In genomic region chr11:97572895-97573480, GRCm38 (mm10) we compare ENCODE assay signal across 10 mouse cellular contexts. TPM values are rescaled to one million over a fixed set of nuclear protein-coding genes. Genes with fewer than 3 reads are reported as not detected.
A peak's percentile ranks its signal among the peaks of the same experiment; 100 is the strongest.
DNase-seq lines count a peak whose midpoint lies in the region; ATAC-seq and TF ChIP-seq lines count a peak whose summit lies in the region.
"Had no signal": no experiment of that assay in that cellular context is flagged by ENCODE, and none has a peak within 500 bp of the region (broad histone marks: within the 10 kb centered on the region; RNA-seq: fewer than 3 reads in every experiment).

No protein-coding gene starts in this region.

- H3K4me2 ChIP-seq in hindbrain, embryonic 11.5 days (replicated peaks; ENCODE audit: low read depth, low read length) = peak overlapping the region; percentile 94
- peak overlapping the region; percentile 83 for H3K4me2 ChIP-seq in neural tube, embryonic 12.5 days (replicated peaks)

- WGBS in hindbrain, embryonic 11.5 days = 26% methylated on average over 7 of the region's 7 CpGs
- WGBS in neural tube, embryonic 12.5 days = 29% methylated on average over 7 of the region's 7 CpGs
- 61% methylated on average over 7 of the region's 7 CpGs for WGBS in kidney, adult 2 months

- 0 out of 2 replicates have a peak overlapping the region, but pooled peaks have one; percentile 19 for H3K9ac ChIP-seq in hindbrain, embryonic 11.5 days (ENCODE audit: low read depth, low read length)
- peak overlapping the region; percentile 93; the same call in 1 of the 2 replicates for H3K9ac ChIP-seq in neural tube, embryonic 12.5 days

- H3K27ac ChIP-seq in hindbrain, embryonic 11.5 days (ENCODE audit: low read depth, low read length) = no peak overlapping the region
- H3K27ac ChIP-seq in neural tube, embryonic 12.5 days = no peak overlapping the region
- H3K27ac ChIP-seq in kidney, adult 2 months (ENCODE audit: insufficient read depth, low read depth, low read length) = no peak overlapping the region
- no peak overlapping the region for H3K27ac ChIP-seq in gastrocnemius, adult 2 months
- H3K27ac ChIP-seq: kidney, embryonic 15.5 days had no signal

- intact Hi-C loops in left cerebral cortex, postnatal 25 days (cut with DNase I) = no loop called here
- intact Hi-C loops in gastrocnemius, adult 2 months (cut with DNase I) = no loop called here

- no peak for ATAC-seq in hindbrain, embryonic 11.5 days (ENCODE audit: low FRiP score)
- no peak for ATAC-seq in neural tube, embryonic 12.5 days (ENCODE audit: low FRiP score, low read depth)
- ATAC-seq: lung, postnatal 0 days had no signal

- H3K36me3 ChIP-seq in hindbrain, embryonic 11.5 days (ENCODE audit: control insufficient read depth, insufficient read depth, low read length) = no peaks in the 10 kb centered on the region
- H3K36me3 ChIP-seq in neural tube, embryonic 12.5 days = no peaks in the 10 kb centered on the region
- H3K36me3 ChIP-seq in kidney, adult 2 months (ENCODE audit: control insufficient read depth, insufficient read depth, low read length) = no peaks in the 10 kb centered on the region
- H3K36me3 ChIP-seq: kidney, embryonic 15.5 days had no signal

- H3K4me1 ChIP-seq in hindbrain, embryonic 11.5 days (replicated peaks; ENCODE audit: control insufficient read depth, insufficient read depth, low read length) = peaks cover 14% of the 10 kb centered on the region
- H3K4me1 ChIP-seq in neural tube, embryonic 12.5 days = peaks cover 64% of the 10 kb centered on the region
- H3K4me1 ChIP-seq in kidney, adult 2 months (ENCODE audit: control insufficient read depth, insufficient read depth, low read length) = peaks cover 10% of the 10 kb centered on the region; the same call in 1 of the 2 replicates

- no peak for TF ChIP-seq CTCF in kidney, adult 2 months (conservative IDR thresholded peaks at IDR 0.05; ENCODE audit: insufficient read depth, insufficient read length, low read depth, low read length)
- no peak for TF ChIP-seq CTCF in gastrocnemius, adult 2 months (IDR thresholded peaks at IDR 0.05)

- H3K9me3 ChIP-seq in hindbrain, embryonic 11.5 days (ENCODE audit: control insufficient read depth, low read length) = no peaks in the 10 kb centered on the region
- no peaks in the 10 kb centered on the region for H3K9me3 ChIP-seq in neural tube, embryonic 12.5 days
- H3K9me3 ChIP-seq: kidney, embryonic 15.5 days had no signal

- H3K4me3 ChIP-seq in hindbrain, embryonic 11.5 days (ENCODE audit: low read depth, low read length) = peak overlapping the region; percentile 60; the same call in 1 of the 2 replicates
- H3K4me3 ChIP-seq in neural tube, embryonic 12.5 days = peak overlapping the region; percentile 59
- no peak overlapping the region for H3K4me3 ChIP-seq in kidney, adult 2 months (ENCODE audit: insufficient read depth, low read depth, low read length)
- no peak overlapping the region for H3K4me3 ChIP-seq in gastrocnemius, adult 2 months

- H3K27me3 ChIP-seq in hindbrain, embryonic 11.5 days (ENCODE audit: control insufficient read depth, insufficient read depth, low read length) = peaks cover 26% of the 10 kb centered on the region
- H3K27me3 ChIP-seq in neural tube, embryonic 12.5 days (replicated peaks) = peaks cover 43% of the 10 kb centered on the region
- no peaks in the 10 kb centered on the region for H3K27me3 ChIP-seq in kidney, adult 2 months (replicated peaks; ENCODE audit: control insufficient read depth, insufficient read depth, low read length)

- TF ChIP-seq POLR2A in kidney, adult 2 months (IDR thresholded peaks at IDR 0.05; ENCODE audit: low read depth, low read length) = no peak

- peak; percentile 15 to 31 for DNase-seq in left cerebral cortex, postnatal 25 days (ENCODE audit: low spot score in 2 of 2)
- no peak for DNase-seq in left cerebral cortex, adult 8-10 months (ENCODE audit: low spot score in 2 of 2)
- DNase-seq in cerebellum, postnatal 25 days = peak; percentile 60 to 67
- no peak for DNase-seq in hindbrain, embryonic 11.5 days (ENCODE audit: low spot score)
- no peak for DNase-seq in kidney, adult 2 months
- no peak for DNase-seq in gastrocnemius, adult 2 months
- DNase-seq in embryo, embryonic 10 days (ENCODE audit: low spot score) = no peak

RNA-seq across cellular contexts. Expression of gene Srcin1, which starts 3.0 kb away (rescaled TPM):
- 100 to 1,000 TPM; 323 to 339 TPM for total RNA-seq in left cerebral cortex, postnatal 25 days (2021)
- 100 to 1,000 TPM; 255 to 270 (median 262) TPM for total RNA-seq in left cerebral cortex, adult 8-10 months (2022)
- 1.9 and 2.2 TPM in 2 replicates for polyA plus RNA-seq in hindbrain, embryonic 11.5 days (2014; fragmentation: Nextera tagmentation; extraction: Ambion mirVana)
- 6.4 and 7.9 TPM in 2 replicates for polyA plus RNA-seq in neural tube, embryonic 12.5 days (2016; fragmentation: Nextera tagmentation; extraction: Ambion mirVana)
- polyA plus RNA-seq in kidney, adult 2 months (2012; rRNA removed) = 13.0 and 13.2 TPM in 2 replicates
- 1 to 10 TPM in 1 of 2 experiments, under 1 TPM in 1; 0.61 to 1.2 TPM for total RNA-seq in gastrocnemius, adult 2 months (2021)

RNA-seq across cellular contexts. Expression of gene Epop, which starts 56.5 kb away (rescaled TPM):
- total RNA-seq in left cerebral cortex, postnatal 25 days (2021) = 10 to 100 TPM; 77.4 to 92.2 TPM
- total RNA-seq in left cerebral cortex, adult 8-10 months (2022) = 10 to 100 TPM; 65.6 to 80.8 (median 72.9) TPM
- 5.7 and 9.1 TPM in 2 replicates for polyA plus RNA-seq in hindbrain, embryonic 11.5 days (2014; fragmentation: Nextera tagmentation; extraction: Ambion mirVana)
- 13.6 and 15.1 TPM in 2 replicates for polyA plus RNA-seq in neural tube, embryonic 12.5 days (2016; fragmentation: Nextera tagmentation; extraction: Ambion mirVana)
- polyA plus RNA-seq in kidney, adult 2 months (2012; rRNA removed) = 0.86 and 1.2 TPM in 2 replicates
- total RNA-seq in gastrocnemius, adult 2 months (2021) = 1 to 10 TPM in 1 of 2 experiments, under 1 TPM in 1; 0.98 to 1.5 TPM

Comparison
In these comparisons a context has a peak if more than half of its experiments do, and no peak if none do; other contexts are left out.
1. DNase-seq: peak in left cerebral cortex, postnatal 25 days (2 of 2) and cerebellum, postnatal 25 days (2 of 2); none in left cerebral cortex, adult 8-10 months (0 of 2), hindbrain, embryonic 11.5 days (single experiment), kidney, adult 2 months (single experiment), gastrocnemius, adult 2 months (single experiment) and embryo, embryonic 10 days (single experiment).
2. H3K4me3 ChIP-seq: peak in hindbrain, embryonic 11.5 days (single experiment) and neural tube, embryonic 12.5 days (single experiment); none in kidney, adult 2 months (single experiment) and gastrocnemius, adult 2 months (single experiment).
3. RNA of gene Srcin1, which starts 3.0 kb away (total RNA-seq): 323 to 339 TPM in left cerebral cortex, postnatal 25 days and 255 to 270 TPM in left cerebral cortex, adult 8-10 months; 0.61 to 1.2 TPM in gastrocnemius, adult 2 months; every median in the first group is over 100 times any median in the second.
4. RNA of gene Epop, which starts 56.5 kb away (total RNA-seq): 77.4 to 92.2 TPM in left cerebral cortex, postnatal 25 days and 65.6 to 80.8 TPM in left cerebral cortex, adult 8-10 months; 0.98 to 1.5 TPM in gastrocnemius, adult 2 months; every median in the first group is over 10 times any median in the second.